Mouse (Mus musculus): ENCODE data around the gene Zfp991. TPM values are rescaled to one million over a fixed set of nuclear protein-coding genes. Genes with fewer than 3 reads are reported as not detected.

Gene Zfp991
- total and polyA plus RNA-seq, 3 experiments, result 0.14 to 4.7 (median 4.3) TPM

Other genes with a start within 250 kb of the Zfp991 start
- gene Gm21411, start 222.4 kb upstream of the Zfp991 start, total RNA-seq (2021), result not detected
- not detected in 2 replicates for gene Gm21411, start 222.4 kb upstream of the Zfp991 start, polyA plus RNA-seq (2012; rRNA removed)
- gene Zfp989, start 160.1 kb upstream of the Zfp991 start, total RNA-seq (2021), result not detected
- gene Zfp989, start 160.1 kb upstream of the Zfp991 start, polyA plus RNA-seq (2012; rRNA removed), result not detected in 2 replicates
- gene Rex2, start 110.2 kb upstream of the Zfp991 start, total RNA-seq (2021), result under 1 TPM; 0.50 to 0.75 TPM
- gene Rex2, start 110.2 kb upstream of the Zfp991 start, polyA plus RNA-seq (2012; rRNA removed), result 0.06 TPM in 1 of 2 replicates, not detected in the other
- gene Zfp988, start 173.6 kb downstream of the Zfp991 start, total RNA-seq (2021), result not detected
- not detected in 2 replicates for gene Zfp988, start 173.6 kb downstream of the Zfp991 start, polyA plus RNA-seq (2012; rRNA removed)
- under 1 TPM; 0.27 to 0.42 TPM for gene Zfp978, start 229.3 kb downstream of the Zfp991 start, total RNA-seq (2021)
- not detected in 2 replicates for gene Zfp978, start 229.3 kb downstream of the Zfp991 start, polyA plus RNA-seq (2012; rRNA removed)